Mouse (Mus musculus) Patski (cell line): Measurements from ENCODE around the gene Gm38431. TPM values are rescaled to one million over a fixed set of nuclear protein-coding genes. Genes with fewer than 3 reads are reported as not detected.

Source experiments
- ATAC-seq: fragments of 100-300 bp; one replicate; pipeline ENCODE4 v1.8.0; 2021
- CTCF ChIA-PET: fragments of 350-600 bp; sonication (Branson Sonifier 250); formaldehyde crosslinking; loops from one replicate; lab custom pipeline; 2022; ENCODE audit warnings: inconsistent platforms; lab: Charles Lee
- POLR2A ChIA-PET: fragments of 350-600 bp; sonication (Branson Sonifier 250); formaldehyde crosslinking; loops from one replicate; lab custom pipeline; 2022; ENCODE audit warnings: antibody characterized with exemption, inconsistent platforms; lab: Charles Lee
- DNase-seq: peaks from one replicate; pipeline ENCODE4 v3.0.0-alpha.2; 2011; ENCODE audit warnings: low read depth, low spot score
- H3K27me3 ChIP-seq: fragments of 371-371 bp; one replicate; pipeline ENCODE4 v1.5.1; 2021
- CTCF ChIP-seq: fragments of 100-300 bp; IDR thresholded peaks from one replicate; pipeline ENCODE4 v1.5.1; 2021
- in situ Hi-C: fragments of 300-500 bp; cut with MboI; formaldehyde crosslinking; loops from 3 replicates; pipeline ENCODE4 v1.11.1; 2018; ENCODE audit warnings: low pct_unique_long_range_greater_than_20kb, mixed read lengths
- polyA plus RNA-seq: library from polyadenylated mRNA; unstranded; gene quantifications from one replicate; pipeline ENCODE4 v1.2.3, GENCODE M21; 2021

Gene Gm38431
- polyA plus RNA-seq, 1 experiment from 2014 or later, result 1.2 TPM

GRCm38 (mm10) chr9:21132102-21132775 is 40.4 kb upstream of the Gm38431 start:
- ChIA-PET CTCF (no interaction called here), POLR2A (no interaction called here)
- no peak for TF ChIP-seq CTCF
- no peak for ATAC-seq
- no peak for DNase-seq
- in situ Hi-C loops, result loop anchor here (5.0 to 10.0 kb wide), 2 partner anchors 100 to 227 kb away; partner anchors contain the start of gene Icam5
- no peaks in the 10 kb centered on the region for H3K27me3 ChIP-seq

GRCm38 (mm10) chr9:21131059-21131956 is 39.5 kb upstream of the Gm38431 start, which contains the start of gene Tyk2:
Gene Tyk2, minus strand, starts transcription at chr9:21131243.
- POLR2A ChIA-PET, result interaction anchor here (1.4 kb wide), 1 partner anchor 40 kb away, joined by 6 read pairs; the partner anchor contains the start of genes Gm38431 and Raver1
- in situ Hi-C loops, result loop anchor here (5.0 to 10.0 kb wide), 2 partner anchors 99 to 227 kb away; partner anchors contain the start of gene Icam5
- TF ChIP-seq CTCF, result no peak
- CTCF ChIA-PET, result no interaction called here
- H3K27me3 ChIP-seq, result no peaks in the 10 kb centered on the region
- ATAC-seq (peak; percentile 88), DNase-seq (peak; percentile 97)

- in situ Hi-C loops, result no loop called here
- DNase-seq, result no peak
These were observed 34.4 kb upstream of the Gm38431 start for GRCm38 (mm10) chr9:21126259-21126627.

GRCm38 (mm10) chr9:21125502-21126258 is 33.9 kb upstream of the Gm38431 start:
- ChIA-PET CTCF (interaction anchor here (0.6 to 1.5 kb wide), 3 partner anchors 11 to 95 kb away, joined by 3 to 4 read pairs (median 4); no protein-coding TSS in a partner anchor), POLR2A (interaction anchor here (0.7 kb wide), 1 partner anchor 11 kb away, joined by 3 read pairs; no protein-coding TSS in a partner anchor)
- DNase-seq, result no peak
- TF ChIP-seq CTCF, result no peak
- in situ Hi-C loops, result no loop called here
- no peaks in the 10 kb centered on the region for H3K27me3 ChIP-seq
- no peak for ATAC-seq

More at GRCm38 (mm10) chr9:21126259-21126627, 34.4 kb upstream of the Gm38431 start:
- ChIA-PET POLR2A (interaction anchor here (0.7 to 1.3 kb wide), 2 partner anchors 10 to 26 kb away, joined by 3 read pairs; no protein-coding TSS in a partner anchor), CTCF (interaction anchor here (0.6 to 1.4 kb wide), 2 partner anchors 11 to 95 kb away, joined by 3 to 4 read pairs; no protein-coding TSS in a partner anchor)
- TF ChIP-seq CTCF, result no peak
- no peaks in the 10 kb centered on the region for H3K27me3 ChIP-seq
- ATAC-seq, result peak; percentile 18

GRCm38 (mm10) chr9:21124837-21125236 is 33.0 kb upstream of the Gm38431 start:
- TF ChIP-seq CTCF, result no peak
- no peak for ATAC-seq
- no peaks in the 10 kb centered on the region for H3K27me3 ChIP-seq
- in situ Hi-C loops, result no loop called here
- CTCF ChIA-PET, result interaction anchor here (1.4 to 1.5 kb wide), 2 partner anchors 11 to 94 kb away, joined by 3 to 4 read pairs; no protein-coding TSS in a partner anchor
- no peak for DNase-seq
- POLR2A ChIA-PET, result interaction anchor here (0.6 kb wide), 1 partner anchor 110 kb away, joined by 4 read pairs; no protein-coding TSS in a partner anchor

- in situ Hi-C loops, result no loop called here
- no peak for DNase-seq
- H3K27me3 ChIP-seq, result no peaks in the 10 kb centered on the region
- ChIA-PET POLR2A (no interaction called here), CTCF (interaction anchor here (1.3 kb wide), 1 partner anchor 15 kb away, joined by 3 read pairs; no protein-coding TSS in a partner anchor)
- TF ChIP-seq CTCF, result no peak
- ATAC-seq, result no peak
These were observed 29.7 kb upstream of the Gm38431 start for GRCm38 (mm10) chr9:21121483-21121882.

GRCm38 (mm10) chr9:21117073-21117472 is 25.3 kb upstream of the Gm38431 start:
- H3K27me3 ChIP-seq, result no peaks in the 10 kb centered on the region
- ATAC-seq (no peak), DNase-seq (no peak)
- CTCF ChIA-PET, result no interaction called here
- no peak for TF ChIP-seq CTCF
- in situ Hi-C loops, result no loop called here
- POLR2A ChIA-PET, result interaction anchor here (0.6 to 1.0 kb wide), 2 partner anchors 16 to 18 kb away, joined by 3 to 5 read pairs; no protein-coding TSS in a partner anchor

- POLR2A ChIA-PET, result no interaction called here
- TF ChIP-seq CTCF, result no peak
- DNase-seq (no peak), ATAC-seq (no peak)
- H3K27me3 ChIP-seq, result no peaks in the 10 kb centered on the region
- in situ Hi-C loops, result no loop called here
- CTCF ChIA-PET, result interaction anchor here (1.0 kb wide), 1 partner anchor 49 kb away, joined by 3 read pairs; no protein-coding TSS in a partner anchor
These were observed 23.3 kb upstream of the Gm38431 start for GRCm38 (mm10) chr9:21115105-21115504.

GRCm38 (mm10) chr9:21114190-21114589 is 22.4 kb upstream of the Gm38431 start:
- no peak for ATAC-seq

More at GRCm38 (mm10) chr9:21114190-21114589, 22.4 kb upstream of the Gm38431 start:
- no peak for DNase-seq
- POLR2A ChIA-PET, result no interaction called here
- in situ Hi-C loops, result no loop called here
- CTCF ChIA-PET, result interaction anchor here (1.1 kb wide), 1 partner anchor 11 kb away, joined by 4 read pairs; no protein-coding TSS in a partner anchor
- no peaks in the 10 kb centered on the region for H3K27me3 ChIP-seq
- no peak for TF ChIP-seq CTCF
